Mouse (Mus musculus) spleen, postnatal 4 days (tissue): ENCODE measurements at regions not wholly inside any gene's neighbourhood (a gene's known extent, or its start where the extent isn't known, plus 50 kb on each side); places are given as distances from the start of the nearest gene placed in this dataset.
"Not testable (repeated sequence)": the region's sequence is repeated elsewhere in the genome, so short reads cannot be mapped to it uniquely, and the experiment has no call there.

ENCODE experiments used
- DNase-seq, 2 experiments: peaks; one replicate each; pipeline ENCODE4 v3.0.0; 2022; ENCODE audit warnings: low spot score in 2 of 2

- DNase-seq = peak; percentile 31 to 73
Observed at GRCm38 (mm10) chr3:31603237-31603636, 293.1 kb upstream of the Slc7a14 start.

GRCm38 (mm10) chr3:31596581-31596980, 286.4 kb upstream of the Slc7a14 start:
- DNase-seq = not testable (repeated sequence)

- no peak for DNase-seq
Observed at GRCm38 (mm10) chr3:31585971-31586370, 275.8 kb upstream of the Slc7a14 start.

GRCm38 (mm10) chr3:31573849-31574248, 263.7 kb upstream of the Slc7a14 start:
- no peak for DNase-seq
